Mouse (Mus musculus) cerebellum, postnatal 4 days (tissue): ENCODE data around the gene Rpl11.
"Not testable (repeated sequence)": the region's sequence is repeated elsewhere in the genome, so short reads cannot be mapped to it uniquely, and the experiment has no call there.

Experiments used
- DNase-seq, 2 experiments: peaks; one replicate each; pipeline ENCODE4 v3.0.0; 2022; ENCODE audit warnings: low spot score in 2 of 2, mixed read lengths in 1 of 2

The Rpl11 gene

DNA sequence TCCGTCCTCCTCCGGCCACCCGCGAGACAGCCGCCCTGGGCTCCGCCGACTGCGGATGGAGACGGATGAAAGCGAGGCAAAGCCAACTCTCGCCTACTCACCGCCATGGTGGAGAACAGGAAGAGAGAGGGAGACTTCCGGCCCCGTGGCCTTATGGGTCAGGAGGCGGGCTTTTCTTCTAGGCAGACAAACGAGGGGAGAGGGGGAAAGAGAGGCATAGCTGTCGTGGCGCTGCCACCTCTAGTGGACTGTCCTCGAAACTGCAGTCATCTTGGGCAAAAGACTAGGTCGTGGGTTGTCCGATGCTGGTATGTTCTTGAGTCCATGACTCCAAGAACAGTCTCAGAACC, at the start of gene Rpl11:
Rpl11 (minus strand) TSS at position 182 of the 350 bp plus-strand sequence.
- peak; percentile 74 to 84 for DNase-seq

GRCm38 (mm10) chr4:136101753-136102152, 48.5 kb upstream of the Rpl11 start:
- DNase-seq: not testable (repeated sequence)

- DNase-seq: no peak
Measured at GRCm38 (mm10) chr4:136100396-136101070, 47.3 kb upstream of the Rpl11 start.

DNA sequence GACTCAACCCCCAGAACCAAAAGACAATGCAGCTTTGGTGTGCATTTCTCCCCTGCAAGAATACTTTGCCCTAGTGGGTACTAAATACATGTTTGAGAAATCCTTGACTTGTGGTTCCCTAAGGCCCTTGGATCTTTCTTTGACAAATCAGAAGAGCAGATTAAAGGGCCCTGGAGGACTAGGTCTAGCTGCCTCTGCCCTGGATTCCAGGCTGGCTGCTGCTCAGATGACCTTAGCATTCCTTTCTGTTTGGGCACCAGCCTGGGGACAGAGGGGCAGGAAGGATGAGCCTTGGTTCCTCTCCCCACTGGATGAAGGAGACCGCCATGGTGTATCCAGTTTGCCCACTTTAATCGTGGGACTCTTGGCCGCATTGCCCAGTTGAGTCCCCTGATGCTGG, 45.2 kb upstream of the Rpl11 start:
- DNase-seq: no peak

DNA sequence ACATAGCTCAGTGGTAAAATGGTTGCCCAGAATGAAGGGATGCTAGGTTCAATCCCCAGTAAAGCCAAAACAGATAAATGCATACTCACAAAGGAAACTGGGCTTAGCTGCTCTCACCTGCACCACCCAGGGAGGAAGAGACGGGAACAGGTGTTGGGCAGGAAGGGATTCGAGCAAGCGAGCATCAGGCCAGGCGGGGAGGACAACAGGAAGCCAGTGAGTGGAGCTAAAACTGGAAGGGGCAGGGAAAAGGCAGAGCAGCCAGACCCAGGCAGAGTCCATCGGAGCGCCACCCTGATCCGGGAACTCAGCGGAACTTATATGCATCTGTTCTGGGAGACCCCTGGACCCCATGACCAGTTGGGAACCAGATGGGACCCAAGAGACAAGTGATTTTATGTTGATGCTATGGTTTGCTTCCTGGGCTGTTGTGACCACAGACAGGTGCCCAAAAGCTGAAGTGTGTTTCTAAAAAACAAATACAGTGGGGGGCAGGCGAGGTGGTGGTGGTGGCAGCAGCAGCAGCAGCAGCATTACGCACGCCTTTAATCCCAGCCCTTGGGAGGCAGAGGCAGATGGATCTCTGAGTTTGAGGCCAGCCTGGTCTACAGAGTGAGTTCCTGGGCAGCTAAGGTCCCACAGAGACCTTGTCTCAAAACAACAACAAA, 43.4 kb upstream of the Rpl11 start:
- DNase-seq: no peak

DNA sequence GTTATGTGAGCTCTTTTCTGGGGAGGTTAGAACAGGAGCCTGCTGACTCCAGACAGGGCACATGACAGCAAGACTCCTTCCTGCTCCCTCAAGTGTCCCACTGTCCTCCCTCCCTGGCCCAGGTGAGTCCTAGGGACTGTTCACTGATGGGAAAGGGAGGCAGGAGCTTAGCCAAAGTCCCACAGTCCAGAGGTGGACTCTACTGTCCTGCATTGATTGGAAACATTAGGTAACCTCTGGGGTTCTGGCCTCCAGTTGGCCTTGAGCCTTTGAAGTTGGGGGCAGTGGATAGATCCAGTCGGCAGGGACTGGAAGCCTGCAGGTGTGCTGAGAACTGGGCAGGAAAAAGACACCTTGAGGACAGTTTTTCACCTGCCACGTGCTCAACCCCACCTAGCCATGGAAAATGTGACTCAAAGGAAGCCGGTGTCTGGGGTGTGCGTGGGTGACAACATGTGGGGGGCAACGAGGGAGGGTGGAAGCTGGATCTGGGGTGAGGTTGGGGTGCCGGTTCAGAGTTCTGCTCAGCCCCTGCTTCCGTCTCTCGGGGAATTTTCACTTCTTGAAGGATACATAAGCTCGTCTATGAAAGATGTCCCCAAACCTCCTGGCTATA, 42.4 kb upstream of the Rpl11 start:
- no peak for DNase-seq

- peak in 1 of 2 experiments; percentile 49 for DNase-seq
Measured at GRCm38 (mm10) chr4:136094519-136095219, 41.4 kb upstream of the Rpl11 start.

- no peak for DNase-seq
Measured at GRCm38 (mm10) chr4:136092498-136092897, 39.3 kb upstream of the Rpl11 start.

DNA sequence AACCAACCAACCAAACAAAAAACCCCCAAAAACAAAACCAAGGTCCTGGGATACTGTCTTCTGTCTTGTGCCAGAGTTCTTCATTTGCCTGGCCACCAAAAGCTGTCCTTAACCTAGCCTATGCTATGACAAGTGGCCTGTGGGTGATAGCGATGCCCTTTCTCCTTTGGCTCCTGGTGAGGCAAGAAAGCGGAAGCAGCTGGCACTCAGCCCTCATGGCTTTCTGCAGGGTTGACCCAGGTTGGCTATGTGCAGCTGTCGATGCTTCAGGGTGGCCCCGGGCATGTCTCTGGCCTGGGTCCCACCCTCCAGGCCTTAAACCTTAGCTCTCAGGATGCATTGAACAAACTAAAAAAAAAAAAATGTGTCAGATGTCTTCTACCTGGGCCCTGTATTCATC, 38.1 kb upstream of the Rpl11 start:
- no peak for DNase-seq

- DNase-seq: no peak
Measured at GRCm38 (mm10) chr4:136089748-136090583, 36.7 kb upstream of the Rpl11 start.

- no peak for DNase-seq
Measured at GRCm38 (mm10) chr4:136088971-136089747, 35.9 kb upstream of the Rpl11 start.

DNA sequence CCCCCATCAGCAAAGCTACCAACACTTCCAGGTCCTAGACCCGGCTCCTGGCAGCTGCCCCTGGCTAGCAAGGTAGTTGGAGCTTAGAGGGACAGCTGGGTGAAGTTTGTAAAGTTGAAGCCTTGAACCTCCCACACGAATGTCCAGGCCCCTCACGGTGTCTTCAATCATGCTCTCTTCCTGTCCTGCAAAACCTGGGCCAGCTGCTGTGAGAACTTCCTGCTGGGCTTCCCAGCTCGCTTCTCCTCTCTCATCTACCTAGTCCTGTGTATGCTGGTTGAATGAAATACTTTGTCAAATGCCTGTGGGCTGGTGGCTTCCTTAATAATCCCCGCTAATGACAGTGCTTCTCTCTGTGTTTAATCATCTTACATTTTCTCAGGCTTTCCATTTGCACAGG, 35.1 kb upstream of the Rpl11 start:
- no peak for DNase-seq

DNA sequence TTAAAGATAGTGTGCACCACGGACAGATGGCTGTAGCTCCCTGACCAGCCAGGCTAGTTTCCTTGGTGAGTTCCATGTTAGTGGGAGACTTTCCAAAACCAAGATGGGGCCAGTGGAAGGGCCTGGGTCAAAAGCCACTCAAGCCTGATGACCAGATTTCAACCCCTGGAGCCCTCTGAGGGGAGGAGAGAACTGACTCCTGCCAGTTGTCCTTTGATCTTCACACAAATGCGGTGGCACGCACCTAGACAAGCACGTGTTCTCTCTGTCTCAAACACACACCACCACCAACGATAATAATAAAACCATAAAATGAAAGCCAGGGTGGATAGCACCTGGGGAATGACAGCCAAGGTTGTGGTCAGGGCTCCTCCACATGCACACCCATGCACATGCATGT, 34.0 kb upstream of the Rpl11 start:
- no peak for DNase-seq

GRCm38 (mm10) chr4:136084840-136085239, 31.6 kb upstream of the Rpl11 start:
- no peak for DNase-seq

DNA sequence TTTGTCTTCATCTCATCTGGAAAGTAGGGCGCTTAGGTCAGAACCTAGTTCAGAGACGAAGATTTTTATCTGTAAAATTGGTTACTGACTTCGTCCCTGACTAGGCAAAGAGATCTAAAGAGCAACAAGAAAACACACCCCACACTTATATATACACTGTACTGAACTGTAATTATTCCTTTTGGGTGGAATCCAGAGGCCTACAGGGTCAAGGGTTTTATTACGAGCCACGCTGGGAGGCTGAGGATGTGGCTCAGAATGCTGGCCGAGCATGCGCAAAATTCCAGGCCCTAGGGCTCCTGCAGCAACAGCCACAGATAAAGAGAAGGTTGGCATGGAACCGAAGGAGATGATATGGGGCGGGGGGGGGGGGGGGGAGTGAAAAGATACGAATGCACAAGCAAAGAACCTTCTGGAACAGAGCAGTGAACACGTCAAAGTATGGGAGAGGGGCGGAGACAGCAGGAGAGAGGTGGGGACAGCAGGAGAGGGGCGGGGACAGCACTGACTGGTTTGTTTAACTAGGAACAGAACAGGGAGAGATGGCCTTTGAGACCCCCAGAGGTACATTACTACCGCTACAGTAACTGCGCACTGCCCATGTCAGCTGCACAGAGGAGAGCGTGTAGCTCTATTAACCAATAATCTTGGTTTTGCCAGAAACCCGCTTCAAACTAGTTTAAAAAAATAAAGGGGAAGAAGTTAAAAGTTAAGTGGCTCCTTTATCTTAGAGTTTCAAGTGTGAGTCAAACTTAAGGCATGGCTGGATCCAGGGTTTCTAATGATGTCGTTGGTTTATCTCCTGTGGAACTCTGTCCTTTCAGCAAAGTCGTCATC, 30.3 kb upstream of the Rpl11 start:
- DNase-seq: no peak

GRCm38 (mm10) chr4:136081729-136082128, 28.5 kb upstream of the Rpl11 start:
- DNase-seq: no peak

- no peak for DNase-seq
Measured at GRCm38 (mm10) chr4:136078649-136079048, 25.4 kb upstream of the Rpl11 start.

- DNase-seq: no peak
Measured at GRCm38 (mm10) chr4:136076776-136077538, 23.7 kb upstream of the Rpl11 start.

- DNase-seq: peak; percentile 73 to 84
Measured at GRCm38 (mm10) chr4:136071178-136071714, 18.0 kb upstream of the Rpl11 start.
